Mouse (Mus musculus): ENCODE data around the gene Supt4a. TPM values are rescaled to one million over a fixed set of nuclear protein-coding genes. Genes with fewer than 3 reads are reported as not detected.

The Supt4a gene
- polyA plus RNA-seq, 1 experiment from 2014 or later: 143 TPM

GRCm38 (mm10) chr11:87703654-87704053, 33.7 kb upstream of the Supt4a start:
- 79% methylated on average over 5 of the region's 5 CpGs for WGBS
- Histone ChIP-seq H3K4me3 (ENCODE audit: low read length) (no peak overlapping the region), H3K9ac (ENCODE audit: low read length) (no peak overlapping the region), H3K4me1 (replicated peaks; ENCODE audit: control insufficient read depth, insufficient read depth, low read length) (peaks cover 6% of the 10 kb centered on the region), H3K4me2 (ENCODE audit: low read depth, low read length) (no peak overlapping the region), H3K27ac (ENCODE audit: low read length) (no peak overlapping the region), H3K9me3 (ENCODE audit: control insufficient read depth, low read length) (no peaks in the 10 kb centered on the region), H3K36me3 (ENCODE audit: control insufficient read depth, insufficient read depth, low read length) (no peaks in the 10 kb centered on the region), H3K27me3 (ENCODE audit: control insufficient read depth, insufficient read depth, low read depth, low read length) (no peaks in the 10 kb centered on the region)
- ATAC-seq (ENCODE audit: low read depth): no peak

DNA sequence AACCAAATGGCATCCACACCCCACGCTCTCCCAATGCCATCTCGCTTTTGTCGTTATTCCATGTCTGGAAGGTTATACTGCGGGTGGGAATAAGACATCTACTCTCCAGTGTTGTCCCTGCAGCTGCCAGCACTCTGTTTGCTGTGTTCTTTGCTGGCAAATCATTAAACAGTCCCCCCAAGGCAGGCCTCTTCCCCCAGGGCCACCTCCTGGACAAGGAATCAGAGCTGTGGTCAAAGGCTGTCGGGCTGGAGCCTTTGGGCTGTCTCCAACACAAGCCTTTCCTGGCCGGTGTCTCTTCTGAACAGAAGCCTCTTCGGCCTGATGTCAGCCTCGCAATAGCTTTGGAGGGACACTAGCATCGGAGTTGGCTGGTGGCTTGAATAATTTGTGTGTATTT, 33.1 kb upstream of the Supt4a start:
- no peaks in the 10 kb centered on the region for H3K36me3 ChIP-seq (ENCODE audit: control insufficient read depth, insufficient read depth, low read length)
- no peaks in the 10 kb centered on the region for H3K9me3 ChIP-seq (ENCODE audit: control insufficient read depth, low read length)
- no peak overlapping the region for H3K4me2 ChIP-seq (ENCODE audit: low read depth, low read length)
- no peak overlapping the region for H3K27ac ChIP-seq (ENCODE audit: low read length)
- H3K27me3 ChIP-seq (ENCODE audit: control insufficient read depth, insufficient read depth, low read depth, low read length): no peaks in the 10 kb centered on the region
- WGBS: 59% methylated on average over 9 of the region's 9 CpGs
- H3K9ac ChIP-seq (ENCODE audit: low read length): no peak overlapping the region
- H3K4me3 ChIP-seq (ENCODE audit: low read length): no peak overlapping the region
- peaks cover 6% of the 10 kb centered on the region for H3K4me1 ChIP-seq (replicated peaks; ENCODE audit: control insufficient read depth, insufficient read depth, low read length)
- ATAC-seq (ENCODE audit: low read depth): no peak

- H3K36me3 ChIP-seq (ENCODE audit: control insufficient read depth, insufficient read depth, low read length): no peaks in the 10 kb centered on the region
- H3K4me1 ChIP-seq (replicated peaks; ENCODE audit: control insufficient read depth, insufficient read depth, low read length): peaks cover 15% of the 10 kb centered on the region; the same call in 1 of the 2 replicates
- no peaks in the 10 kb centered on the region for H3K9me3 ChIP-seq (ENCODE audit: control insufficient read depth, low read length)
- H3K27ac ChIP-seq (ENCODE audit: low read length): no peak overlapping the region
- no peaks in the 10 kb centered on the region for H3K27me3 ChIP-seq (ENCODE audit: control insufficient read depth, insufficient read depth, low read depth, low read length)
- no peak for ATAC-seq (ENCODE audit: low read depth)
- H3K4me3 ChIP-seq (ENCODE audit: low read length): no peak overlapping the region
- H3K9ac ChIP-seq (ENCODE audit: low read length): no peak overlapping the region
- H3K4me2 ChIP-seq (ENCODE audit: low read depth, low read length): no peak overlapping the region
- 40% methylated on average over 8 of the region's 8 CpGs for WGBS
Observed at GRCm38 (mm10) chr11:87707570-87707969, 29.8 kb upstream of the Supt4a start.

DNA sequence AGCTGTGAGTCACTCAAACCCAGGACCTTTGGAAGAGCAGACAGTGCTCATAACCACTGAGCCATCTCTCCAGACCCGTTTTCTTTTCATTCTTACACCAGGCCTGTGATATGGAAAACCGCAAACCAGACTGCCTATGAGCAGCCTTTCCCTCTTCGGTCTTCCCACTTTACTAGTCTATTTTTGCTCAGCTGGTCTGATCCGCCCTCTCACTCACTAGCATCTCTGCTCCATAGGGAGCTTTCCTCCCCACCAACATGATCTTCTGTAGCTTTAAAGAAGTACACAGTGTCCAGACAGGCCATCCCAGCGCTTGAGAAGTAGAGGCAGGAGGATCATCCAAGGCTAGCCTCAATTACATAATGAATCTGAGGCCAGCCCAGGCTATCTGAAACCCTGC, 28.4 kb upstream of the Supt4a start:
- peaks cover 15% of the 10 kb centered on the region; the same call in 1 of the 2 replicates for H3K4me1 ChIP-seq (replicated peaks; ENCODE audit: control insufficient read depth, insufficient read depth, low read length)
- no peaks in the 10 kb centered on the region for H3K9me3 ChIP-seq (ENCODE audit: control insufficient read depth, low read length)
- peak overlapping the region; percentile 43 for H3K4me3 ChIP-seq (ENCODE audit: low read length)
- peak overlapping the region; percentile 43 for H3K9ac ChIP-seq (ENCODE audit: low read length)
- 63% methylated on average over 5 of the region's 5 CpGs for WGBS
- peak overlapping the region; percentile 54 for H3K4me2 ChIP-seq (ENCODE audit: low read depth, low read length)
- H3K27me3 ChIP-seq (ENCODE audit: control insufficient read depth, insufficient read depth, low read depth, low read length): no peaks in the 10 kb centered on the region
- H3K27ac ChIP-seq (ENCODE audit: low read length): peak overlapping the region; percentile 82
- no peak for ATAC-seq (ENCODE audit: low read depth)
- H3K36me3 ChIP-seq (ENCODE audit: control insufficient read depth, insufficient read depth, low read length): no peaks in the 10 kb centered on the region

DNA sequence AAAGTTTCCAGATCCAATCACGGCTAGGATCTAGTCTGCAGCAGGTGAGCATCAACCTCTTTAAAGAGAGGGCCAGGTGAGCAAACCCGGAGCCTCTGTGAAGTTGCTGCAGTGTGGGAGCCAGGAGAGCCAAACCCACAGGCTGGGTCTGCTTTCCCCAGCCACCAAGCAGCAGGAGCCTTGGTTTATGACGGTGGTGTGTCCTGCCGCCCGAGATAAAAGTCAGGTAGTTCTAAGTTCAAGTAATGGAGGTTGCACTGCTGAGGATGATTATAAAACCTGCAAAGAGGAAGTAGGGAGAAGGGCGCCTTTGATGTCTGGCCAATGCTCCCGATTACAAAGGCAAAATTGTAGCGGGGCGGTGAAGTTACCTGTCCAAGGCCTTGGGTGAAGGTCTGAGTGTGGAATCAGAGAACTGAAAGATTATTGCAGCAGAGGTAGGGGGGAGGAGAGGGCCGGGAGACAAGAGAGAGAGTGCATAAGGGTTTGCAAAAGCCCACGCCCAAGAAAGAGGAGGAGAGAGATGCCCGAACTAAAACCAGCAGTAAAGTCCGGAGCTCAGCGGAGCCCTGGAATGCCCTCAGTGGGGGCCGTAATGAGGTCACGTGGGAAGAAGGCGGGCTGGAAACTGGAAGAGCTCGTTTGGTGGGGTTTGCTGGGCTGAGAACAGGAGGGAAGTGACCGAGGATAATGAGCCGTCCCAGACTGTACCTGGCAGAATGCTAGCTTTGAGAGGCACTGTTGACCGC, 27.7 kb upstream of the Supt4a start:
- Histone ChIP-seq H3K4me3 (ENCODE audit: low read length) (peak overlapping the region; percentile 43), H3K27ac (ENCODE audit: low read length) (peak overlapping the region; percentile 82), H3K9ac (ENCODE audit: low read length) (peak overlapping the region; percentile 43), H3K4me1 (replicated peaks; ENCODE audit: control insufficient read depth, insufficient read depth, low read length) (peaks cover 15% of the 10 kb centered on the region; the same call in 1 of the 2 replicates), H3K4me2 (ENCODE audit: low read depth, low read length) (peak overlapping the region; percentile 54), H3K27me3 (ENCODE audit: control insufficient read depth, insufficient read depth, low read depth, low read length) (no peaks in the 10 kb centered on the region), H3K36me3 (ENCODE audit: control insufficient read depth, insufficient read depth, low read length) (no peaks in the 10 kb centered on the region), H3K9me3 (ENCODE audit: control insufficient read depth, low read length) (no peaks in the 10 kb centered on the region)
- WGBS: 6% methylated on average over 21 of the region's 21 CpGs
- peak; percentile 94 for ATAC-seq (ENCODE audit: low read depth)

- WGBS: 41% methylated on average over 7 of the region's 7 CpGs
- ATAC-seq (ENCODE audit: low read depth): peak; percentile 39
- Histone ChIP-seq H3K4me2 (ENCODE audit: low read depth, low read length) (peak overlapping the region; percentile 54), H3K27me3 (ENCODE audit: control insufficient read depth, insufficient read depth, low read depth, low read length) (no peaks in the 10 kb centered on the region), H3K9me3 (ENCODE audit: control insufficient read depth, low read length) (no peaks in the 10 kb centered on the region), H3K4me1 (replicated peaks; ENCODE audit: control insufficient read depth, insufficient read depth, low read length) (peaks cover 15% of the 10 kb centered on the region; the same call in 1 of the 2 replicates), H3K27ac (ENCODE audit: low read length) (peak overlapping the region; percentile 82), H3K36me3 (ENCODE audit: control insufficient read depth, insufficient read depth, low read length) (no peaks in the 10 kb centered on the region), H3K4me3 (ENCODE audit: low read length) (peak overlapping the region; percentile 43), H3K9ac (ENCODE audit: low read length) (peak overlapping the region; percentile 43)
Observed at GRCm38 (mm10) chr11:87710262-87710615, 27.1 kb upstream of the Supt4a start.

DNA sequence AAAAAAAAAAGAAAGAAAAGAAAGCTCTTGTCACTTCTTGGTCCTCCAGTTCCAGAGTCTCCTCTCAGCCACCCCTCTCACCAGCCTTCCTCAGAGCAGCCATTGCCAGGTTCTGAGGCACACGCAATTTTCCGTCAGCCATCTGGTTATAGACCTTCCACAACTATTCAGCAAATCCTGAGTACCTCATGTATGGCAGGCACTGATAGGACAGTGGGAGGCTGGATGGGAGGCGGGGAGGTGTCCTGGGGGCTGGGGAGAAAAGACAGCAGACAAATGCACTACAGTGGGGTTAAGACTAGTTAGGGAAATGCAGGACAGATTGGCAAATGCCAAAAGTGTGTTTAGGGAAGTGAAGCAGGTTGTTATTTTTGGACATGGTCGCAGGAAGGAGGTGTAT, 25.2 kb upstream of the Supt4a start:
- H3K36me3 ChIP-seq (ENCODE audit: control insufficient read depth, insufficient read depth, low read length): no peaks in the 10 kb centered on the region
- H3K4me1 ChIP-seq (replicated peaks; ENCODE audit: control insufficient read depth, insufficient read depth, low read length): peaks cover 15% of the 10 kb centered on the region; the same call in 1 of the 2 replicates
- no peak for ATAC-seq (ENCODE audit: low read depth)
- no peak overlapping the region for H3K27ac ChIP-seq (ENCODE audit: low read length)
- no peak overlapping the region for H3K4me3 ChIP-seq (ENCODE audit: low read length)
- WGBS: 73% methylated on average over 4 of the region's 4 CpGs
- no peak overlapping the region for H3K4me2 ChIP-seq (ENCODE audit: low read depth, low read length)
- H3K9me3 ChIP-seq (ENCODE audit: control insufficient read depth, low read length): no peaks in the 10 kb centered on the region
- H3K27me3 ChIP-seq (ENCODE audit: control insufficient read depth, insufficient read depth, low read depth, low read length): no peaks in the 10 kb centered on the region
- no peak overlapping the region for H3K9ac ChIP-seq (ENCODE audit: low read length)

DNA sequence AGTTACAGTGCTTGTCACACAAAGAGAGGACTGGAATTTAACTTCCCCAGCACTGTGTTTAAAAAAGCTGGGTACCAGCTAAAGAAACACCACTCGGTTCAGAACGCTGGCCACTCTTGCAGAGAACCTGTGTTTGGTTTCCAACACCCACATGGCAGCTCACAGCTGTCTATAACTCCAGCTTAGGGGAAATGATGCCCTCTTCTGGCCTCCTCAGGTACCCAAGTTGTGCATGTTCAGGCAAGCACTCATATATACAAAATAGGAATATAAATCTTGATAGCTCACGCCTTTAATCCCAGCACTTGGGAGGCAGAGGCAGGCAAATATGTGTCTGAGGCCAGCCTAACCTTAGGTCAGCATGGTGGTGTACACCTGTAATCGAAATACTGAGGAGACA, 21.4 kb upstream of the Supt4a start:
- no peak overlapping the region for H3K4me3 ChIP-seq (ENCODE audit: low read length)
- no peak overlapping the region for H3K9ac ChIP-seq (ENCODE audit: low read length)
- H3K27ac ChIP-seq (ENCODE audit: low read length): no peak overlapping the region
- 77% methylated on average over 4 of the region's 4 CpGs for WGBS
- H3K36me3 ChIP-seq (ENCODE audit: control insufficient read depth, insufficient read depth, low read length): peaks cover 7% of the 10 kb centered on the region; the same call in 1 of the 2 replicates
- H3K27me3 ChIP-seq (ENCODE audit: control insufficient read depth, insufficient read depth, low read depth, low read length): no peaks in the 10 kb centered on the region
- no peaks in the 10 kb centered on the region for H3K9me3 ChIP-seq (ENCODE audit: control insufficient read depth, low read length)
- peaks cover 5% of the 10 kb centered on the region; the same call in 1 of the 2 replicates for H3K4me1 ChIP-seq (replicated peaks; ENCODE audit: control insufficient read depth, insufficient read depth, low read length)
- H3K4me2 ChIP-seq (ENCODE audit: low read depth, low read length): no peak overlapping the region
- ATAC-seq (ENCODE audit: low read depth): no peak

DNA sequence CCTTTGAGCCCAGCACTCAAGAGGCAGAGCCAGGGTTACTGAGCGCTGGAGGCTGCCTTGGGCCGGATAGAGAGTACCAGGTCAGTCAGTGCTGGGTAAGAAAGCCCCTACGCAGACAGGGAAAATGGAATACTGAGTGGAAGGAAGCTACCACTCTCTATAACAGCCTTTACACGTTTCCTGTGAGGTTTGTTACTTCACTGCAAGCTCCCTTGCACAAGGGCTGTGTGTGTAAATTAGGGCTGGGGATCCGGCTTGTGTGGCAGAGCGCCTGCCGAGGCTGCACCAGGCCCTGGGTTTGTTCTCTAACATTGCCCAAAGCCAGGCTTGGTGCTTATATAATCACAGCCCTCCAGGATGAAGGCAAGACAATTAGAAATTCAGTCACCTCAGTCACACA, 17.8 kb upstream of the Supt4a start:
- 74% methylated on average over 7 of the region's 7 CpGs for WGBS
- Histone ChIP-seq H3K9me3 (ENCODE audit: control insufficient read depth, low read length) (no peaks in the 10 kb centered on the region), H3K9ac (ENCODE audit: low read length) (no peak overlapping the region), H3K27me3 (ENCODE audit: control insufficient read depth, insufficient read depth, low read depth, low read length) (no peaks in the 10 kb centered on the region), H3K4me1 (replicated peaks; ENCODE audit: control insufficient read depth, insufficient read depth, low read length) (no peaks in the 10 kb centered on the region), H3K4me2 (ENCODE audit: low read depth, low read length) (no peak overlapping the region), H3K27ac (ENCODE audit: low read length) (no peak overlapping the region), H3K36me3 (ENCODE audit: control insufficient read depth, insufficient read depth, low read length) (peaks cover 7% of the 10 kb centered on the region; the same call in 1 of the 2 replicates), H3K4me3 (ENCODE audit: low read length) (no peak overlapping the region)
- no peak for ATAC-seq (ENCODE audit: low read depth)

Data from lung, embryonic 16.5 days (tissue).